Mouse (Mus musculus) heart, postnatal 0 days (tissue): ENCODE measurements around the gene Sec61b. TPM values are rescaled to one million over a fixed set of nuclear protein-coding genes. Genes with fewer than 3 reads are reported as not detected.

ENCODE experiments used
- ATAC-seq: fragments of 200-750 bp; cut with Nextera tagmentation; 2 replicates; pipeline ENCODE4 v1.8.0; 2017; ENCODE audit warnings: low read depth, moderate number of reproducible peaks, moderate library complexity; ENCODE audit not compliant: insufficient read depth
- DNase-seq: peaks from one replicate; pipeline ENCODE4 v3.0.0-alpha.2; 2016; ENCODE audit warnings: low spot score
- H3K27ac ChIP-seq: fragments of 300-500 bp; sonication (generic); 2 replicates; pipeline ENCODE4 v1.5.1; 2014; ENCODE audit warnings: low read depth, mild to moderate bottlenecking
- H3K27me3 ChIP-seq: fragments of 300-500 bp; sonication (generic); 2 replicates; pipeline ENCODE4 v1.6.1; 2014; ENCODE audit warnings: low read length, mixed read lengths; ENCODE audit not compliant: control insufficient read depth, insufficient read depth
- H3K36me3 ChIP-seq: fragments of 300-500 bp; sonication (generic); replicated peaks from 2 replicates; pipeline ENCODE4 v1.6.1; 2014; ENCODE audit warnings: low read length, mixed read lengths; ENCODE audit not compliant: control insufficient read depth, insufficient read depth
- H3K4me1 ChIP-seq: fragments of 300-500 bp; sonication (generic); 2 replicates; pipeline ENCODE4 v1.6.1; 2014; ENCODE audit warnings: antibody characterized with exemption; ENCODE audit not compliant: control insufficient read depth, insufficient read depth
- H3K4me2 ChIP-seq: fragments of 300-500 bp; sonication (generic); 2 replicates; pipeline ENCODE4 v1.6.1; 2014; ENCODE audit warnings: low read depth, mild to moderate bottlenecking, low read length, moderate library complexity
- H3K4me3 ChIP-seq: fragments of 300-500 bp; sonication (generic); 2 replicates; pipeline ENCODE4 v1.5.1; 2014; ENCODE audit warnings: low read depth, low read length
- H3K9ac ChIP-seq: fragments of 300-500 bp; sonication (generic); replicated peaks from 2 replicates; pipeline ENCODE4 v1.6.1; 2014; ENCODE audit warnings: low read depth, low read length, mixed read lengths
- H3K9me3 ChIP-seq: fragments of 300-500 bp; sonication (generic); replicated peaks from 2 replicates; pipeline ENCODE4 v1.6.1; 2016; ENCODE audit warnings: low read length; ENCODE audit not compliant: control insufficient read depth
- CTCF ChIP-seq: IDR thresholded peaks from 2 replicates; pipeline ENCODE4 v1.5.1; 2016; ENCODE audit warnings: antibody characterized with exemption, control low read depth, low read depth
- EP300 ChIP-seq: IDR thresholded peaks from 2 replicates; pipeline ENCODE4 v1.6.1; 2016; ENCODE audit warnings: antibody characterized with exemption, low read depth
- WGBS: fragments of 180-500 bp; shearing (Covaris S2); extraction: QIAGEN DNeasy Blood & Tissue Kit; methylation state at CpG from one replicate; pipeline ENCODE4 v1.1.7; 2014; 5-methylcytosine and 5-hydroxymethylcytosine counted together
- polyA plus RNA-seq: library from polyadenylated mRNA; unstranded; fragments of >200 nt; fragmentation: Nextera tagmentation; extraction: Ambion mirVana; gene quantifications from 2 replicates; pipeline ENCODE4 v1.2.1, GENCODE M21; 2015
- total RNA-seq: library from RNA; depleted of rRNA; stranded (reverse); fragments of >200 nt; gene quantifications from 2 replicates; pipeline ENCODE4 v1.2.3, GENCODE M21; 2014; ENCODE audit warnings: low replicate concordance

The Sec61b gene
- total and polyA plus RNA-seq, 2 experiments from 2014 or later: 102 to 104 TPM

DNA sequence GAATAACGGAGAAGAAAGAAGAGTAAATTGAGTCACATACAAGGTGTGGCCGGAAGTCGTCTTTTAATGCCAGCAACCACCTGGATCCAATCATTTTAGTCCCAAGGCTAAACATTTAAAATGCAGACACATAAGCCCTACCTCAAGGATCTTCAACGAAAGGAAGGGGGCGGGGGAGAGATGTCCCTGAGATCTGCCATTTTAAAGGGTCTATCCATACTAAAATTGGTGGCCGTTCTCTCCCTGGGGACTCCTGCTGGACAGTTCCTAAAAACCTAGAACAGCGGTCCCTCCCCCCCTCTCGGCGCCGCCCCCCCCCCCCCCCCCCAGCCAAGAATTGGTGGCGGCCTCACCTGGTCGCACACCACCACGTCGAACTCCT is 881 bp upstream of the Sec61b start:
- Histone ChIP-seq H3K9me3 (no peaks in the 10 kb centered on the region), H3K36me3 (peaks cover 56% of the 10 kb centered on the region), H3K27ac (peak overlapping the region; percentile 90), H3K4me1 (peaks cover 14% of the 10 kb centered on the region), H3K4me3 (peak overlapping the region; percentile 85), H3K9ac (peak overlapping the region; percentile 76), H3K4me2 (peak overlapping the region; percentile 71), H3K27me3 (no peaks in the 10 kb centered on the region)
- no peak for DNase-seq
- no peak for ATAC-seq
- WGBS: 4% methylated on average over 8 of the region's 14 CpGs
- TF ChIP-seq CTCF (no peak; the same call in 1 of the 2 replicates), EP300 (no peak)

DNA sequence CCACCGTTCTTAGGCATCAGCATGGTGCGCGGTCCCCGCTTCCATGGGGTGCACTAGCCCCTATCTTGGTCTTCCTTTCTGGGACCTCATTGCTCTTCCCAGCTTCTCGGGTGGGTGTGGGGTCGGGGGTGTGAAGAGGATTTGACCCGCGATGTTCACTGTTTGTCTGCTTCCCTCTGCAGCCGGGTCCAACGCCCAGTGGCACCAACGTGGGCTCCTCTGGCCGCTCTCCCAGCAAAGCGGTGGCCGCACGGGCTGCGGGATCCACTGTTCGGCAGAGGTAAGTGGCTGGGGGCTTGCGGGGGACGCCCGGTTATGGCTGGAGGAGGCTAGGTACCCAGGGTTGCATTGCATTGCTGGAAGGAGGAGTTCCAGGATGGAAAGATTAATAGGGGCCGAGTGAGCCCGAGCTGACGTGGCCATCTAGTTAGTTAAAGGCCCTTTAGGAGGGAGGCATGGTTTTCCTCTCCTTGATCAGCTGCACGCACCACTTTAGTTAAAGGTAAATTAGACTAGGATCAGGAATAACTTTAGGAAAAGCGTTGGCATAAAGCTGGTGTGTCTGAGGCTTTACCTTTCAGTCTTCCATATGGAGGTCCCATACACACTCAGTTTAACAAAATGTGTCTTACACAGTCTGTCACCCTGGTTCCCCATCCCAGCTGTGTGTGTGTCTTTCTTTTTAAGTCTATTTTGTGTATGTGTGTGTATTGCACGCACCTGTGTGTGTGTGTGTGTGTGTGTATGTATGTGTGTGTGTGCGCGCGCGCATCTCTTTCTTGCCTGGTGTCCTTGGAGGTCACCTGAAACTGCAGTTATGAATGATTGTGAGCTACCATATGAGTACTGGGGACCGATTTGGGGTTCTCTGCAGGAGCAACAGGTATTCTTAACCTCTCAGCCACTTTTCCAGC is 529 bp downstream of the Sec61b start:
- H3K4me3 ChIP-seq: peak overlapping the region; percentile 85
- peak overlapping the region; percentile 71 for H3K4me2 ChIP-seq
- no peak for ATAC-seq
- peaks cover 53% of the 10 kb centered on the region for H3K36me3 ChIP-seq
- H3K4me1 ChIP-seq: peaks cover 14% of the 10 kb centered on the region
- 14% methylated on average over 30 of the region's 31 CpGs for WGBS
- TF ChIP-seq CTCF (no peak), EP300 (no peak)
- no peaks in the 10 kb centered on the region for H3K27me3 ChIP-seq
- peak overlapping the region; percentile 90 for H3K27ac ChIP-seq
- H3K9me3 ChIP-seq: no peaks in the 10 kb centered on the region
- H3K9ac ChIP-seq: peak overlapping the region; percentile 76
- no peak for DNase-seq

- WGBS: 89% methylated on average over 6 of the region's 6 CpGs
- peaks cover 54% of the 10 kb centered on the region for H3K36me3 ChIP-seq
- H3K27me3 ChIP-seq: no peaks in the 10 kb centered on the region
- no peak overlapping the region for H3K4me3 ChIP-seq
- peaks cover 14% of the 10 kb centered on the region for H3K4me1 ChIP-seq
- DNase-seq: no peak
- no peak for ATAC-seq
- H3K4me2 ChIP-seq: no peak overlapping the region
- H3K27ac ChIP-seq: no peak overlapping the region
- no peak overlapping the region for H3K9ac ChIP-seq
- H3K9me3 ChIP-seq: no peaks in the 10 kb centered on the region
- TF ChIP-seq CTCF (no peak), EP300 (no peak)
These were observed 3.1 kb downstream of the Sec61b start for GRCm38 (mm10) chr4:47477539-47477938.

GRCm38 (mm10) chr4:47480095-47480494 is 5.6 kb downstream of the Sec61b start:
- DNase-seq: no peak
- Histone ChIP-seq H3K9ac (no peak overlapping the region), H3K36me3 (peaks cover 64% of the 10 kb centered on the region), H3K27me3 (no peaks in the 10 kb centered on the region), H3K9me3 (no peaks in the 10 kb centered on the region), H3K4me1 (peaks cover 5% of the 10 kb centered on the region), H3K4me3 (no peak overlapping the region), H3K27ac (no peak overlapping the region), H3K4me2 (no peak overlapping the region)
- TF ChIP-seq EP300 (no peak), CTCF (no peak)
- ATAC-seq: no peak
- 88% methylated on average over 13 of the region's 13 CpGs for WGBS

GRCm38 (mm10) chr4:47480576-47480975 is 6.1 kb downstream of the Sec61b start:
- ATAC-seq: no peak
- no peak overlapping the region for H3K4me2 ChIP-seq
- H3K4me1 ChIP-seq: no peaks in the 10 kb centered on the region
- H3K4me3 ChIP-seq: no peak overlapping the region
- TF ChIP-seq CTCF (no peak), EP300 (no peak)
- DNase-seq: no peak
- H3K9ac ChIP-seq: no peak overlapping the region
- no peaks in the 10 kb centered on the region for H3K27me3 ChIP-seq
- peaks cover 64% of the 10 kb centered on the region for H3K36me3 ChIP-seq
- H3K27ac ChIP-seq: no peak overlapping the region
- WGBS: 86% methylated on average over 9 of the region's 9 CpGs
- no peaks in the 10 kb centered on the region for H3K9me3 ChIP-seq

DNA sequence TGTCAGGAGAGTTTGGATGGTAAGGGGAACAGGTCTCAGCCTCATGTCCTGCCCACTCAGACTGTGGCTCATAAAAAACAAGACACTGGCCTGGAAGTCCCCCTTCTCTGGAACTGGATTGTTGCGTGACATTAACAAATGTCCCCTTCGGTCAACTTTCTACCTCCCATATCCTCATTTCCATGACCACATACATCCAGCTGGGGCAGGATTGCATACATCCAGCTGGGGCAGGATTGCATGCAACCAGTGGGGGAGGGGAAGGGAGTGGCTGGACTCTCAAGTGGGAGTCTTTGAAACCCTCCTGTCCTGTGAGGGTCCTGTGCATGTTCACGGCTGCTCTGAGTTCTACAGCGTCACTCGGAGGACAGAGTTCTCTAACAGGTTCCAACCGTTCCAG is 16.8 kb downstream of the Sec61b start:
- no peak overlapping the region for H3K4me3 ChIP-seq
- no peak overlapping the region for H3K27ac ChIP-seq
- 82% methylated on average over 6 of the region's 6 CpGs for WGBS
- DNase-seq (no peak), ATAC-seq (no peak)
- TF ChIP-seq CTCF (no peak), EP300 (no peak)
- H3K36me3 ChIP-seq: no peaks in the 10 kb centered on the region
- no peaks in the 10 kb centered on the region for H3K4me1 ChIP-seq
- H3K4me2 ChIP-seq: no peak overlapping the region
- no peaks in the 10 kb centered on the region for H3K27me3 ChIP-seq
- no peak overlapping the region for H3K9ac ChIP-seq
- H3K9me3 ChIP-seq: no peaks in the 10 kb centered on the region
